Mouse (Mus musculus) spleen, adult 2 months (tissue): Measurements from ENCODE around the gene Gaa. TPM values are rescaled to one million over a fixed set of nuclear protein-coding genes. Genes with fewer than 3 reads are reported as not detected.

ENCODE experiments used
- DNase-seq, 2 experiments: peaks; one replicate each; pipeline versions ENCODE4 v3.0.0 to v3.0.0-alpha.2; 2012 to 2021; ENCODE audit warnings: low spot score in 2 of 2, low read depth in 1 of 2
- H3K27ac ChIP-seq: fragments of 200-500 bp; 2 replicates; pipeline ENCODE4 v1.5.1; 2012; ENCODE audit warnings: low read length, inconsistent platforms; ENCODE audit not compliant: insufficient read depth
- H3K27me3 ChIP-seq: fragments of 200-500 bp; 2 replicates; pipeline ENCODE4 v1.6.1; 2012; ENCODE audit warnings: mild to moderate bottlenecking, moderate library complexity, low read length, inconsistent platforms; ENCODE audit not compliant: control insufficient read depth, insufficient read depth
- H3K36me3 ChIP-seq: fragments of 200-500 bp; 2 replicates; pipeline ENCODE4 v1.6.1; 2012; ENCODE audit warnings: mild to moderate bottlenecking, low read length, inconsistent platforms; ENCODE audit not compliant: control insufficient read depth, insufficient read depth
- H3K4me1 ChIP-seq: fragments of 200-500 bp; 2 replicates; pipeline ENCODE4 v1.6.1; 2011; ENCODE audit warnings: inconsistent platforms; ENCODE audit not compliant: control insufficient read depth, insufficient read depth, insufficient read length
- H3K4me3 ChIP-seq: fragments of 200-500 bp; 2 replicates; pipeline ENCODE4 v1.5.1; 2011; ENCODE audit warnings: mild to moderate bottlenecking, inconsistent platforms; ENCODE audit not compliant: insufficient read depth, insufficient read length; ENCODE audit errors: extremely low read depth
- CTCF ChIP-seq: fragments of 200-500 bp; IDR thresholded peaks from 2 replicates; pipeline ENCODE4 v1.5.1; 2011; ENCODE audit warnings: mild to moderate bottlenecking, inconsistent platforms; ENCODE audit not compliant: insufficient read depth, insufficient read length, insufficient replicate concordance; ENCODE audit errors: extremely low read depth
- POLR2A ChIP-seq: fragments of 200-500 bp; IDR thresholded peaks from 2 replicates; pipeline ENCODE4 v1.6.1; 2011; ENCODE audit warnings: low read depth, low read length, inconsistent platforms
- WGBS: fragments of 180-500 bp; shearing (Covaris S2); methylation state at CpG from one replicate; pipeline ENCODE4 v1.1.7; 2018; 5-methylcytosine and 5-hydroxymethylcytosine counted together
- polyA plus RNA-seq: library from polyadenylated mRNA; depleted of rRNA; stranded (reverse); fragments of >200 nt; gene quantifications from 2 replicates; pipeline ENCODE4 v1.2.3, GENCODE M21; 2012; rRNA removed

The Gaa gene
- 68.2 and 81.1 TPM in 2 replicates for polyA plus RNA-seq

GRCm38 (mm10) chr11:119267768-119268556 is at the start of gene Gaa:
Gene Gaa, plus strand, starts transcription at chr11:119267887.
- peak within 1 kb of the TSS; percentile 11; the same call in 1 of the 2 replicates for H3K27ac ChIP-seq
- TF ChIP-seq POLR2A (no peak), CTCF (peak; percentile 95)

GRCm38 (mm10) chr11:119219816-119220465 is 47.7 kb upstream of the Gaa start:
- no peak for DNase-seq
- 79% methylated on average over 17 of the region's 17 CpGs for WGBS
- H3K4me3 ChIP-seq, result no peak overlapping the region
- no peaks in the 10 kb centered on the region for H3K27me3 ChIP-seq
- no peak overlapping the region for H3K27ac ChIP-seq
- no peaks in the 10 kb centered on the region for H3K36me3 ChIP-seq
- no peaks in the 10 kb centered on the region for H3K4me1 ChIP-seq
- no peak for TF ChIP-seq CTCF
- TF ChIP-seq POLR2A, result no peak

More at GRCm38 (mm10) chr11:119267768-119268556, at the start of gene Gaa:
- Histone ChIP-seq H3K4me1 (no peaks in the 10 kb centered on the region; the same call in 1 of the 2 replicates), H3K4me3 (peak within 1 kb of the TSS; percentile 82), H3K27me3 (no peaks in the 10 kb centered on the region), H3K36me3 (no peaks in the 10 kb centered on the region)
- WGBS, result 2% methylated on average over 52 of the region's 52 CpGs
- peak; percentile 90 to 94 for DNase-seq

- no peak for DNase-seq
- no peaks in the 10 kb centered on the region for H3K36me3 ChIP-seq
- H3K4me3 ChIP-seq, result no peak overlapping the region
- 0 out of 2 replicates have a peak, but pooled peaks cover 3% of the 10 kb centered on the region for H3K27me3 ChIP-seq
- H3K27ac ChIP-seq, result no peak overlapping the region
- TF ChIP-seq POLR2A (no peak), CTCF (no peak)
- no peaks in the 10 kb centered on the region for H3K4me1 ChIP-seq
- WGBS, result 81% methylated on average over 10 of the region's 11 CpGs
Observed at GRCm38 (mm10) chr11:119221812-119222510, 45.7 kb upstream of the Gaa start.

GRCm38 (mm10) chr11:119223124-119223890 is 44.4 kb upstream of the Gaa start:
- DNase-seq, result no peak
- peaks cover 6% of the 10 kb centered on the region for H3K27me3 ChIP-seq

GRCm38 (mm10) chr11:119224926-119225325 is 42.8 kb upstream of the Gaa start:
- no peak for DNase-seq
- Histone ChIP-seq H3K36me3 (no peaks in the 10 kb centered on the region), H3K4me3 (no peak overlapping the region), H3K27me3 (peaks cover 6% of the 10 kb centered on the region), H3K27ac (no peak overlapping the region), H3K4me1 (peaks cover 11% of the 10 kb centered on the region)
- 91% methylated on average over 6 of the region's 6 CpGs for WGBS
- no peak for TF ChIP-seq POLR2A
- no peak for TF ChIP-seq CTCF

More at GRCm38 (mm10) chr11:119223124-119223890, 44.4 kb upstream of the Gaa start:
- peaks cover 5% of the 10 kb centered on the region for H3K4me1 ChIP-seq
- no peak overlapping the region for H3K4me3 ChIP-seq
- no peaks in the 10 kb centered on the region for H3K36me3 ChIP-seq
- 83% methylated on average over 20 of the region's 20 CpGs for WGBS
- no peak overlapping the region for H3K27ac ChIP-seq
- TF ChIP-seq POLR2A, result no peak
- no peak for TF ChIP-seq CTCF

- peaks cover 6% of the 10 kb centered on the region for H3K27me3 ChIP-seq
Observed at GRCm38 (mm10) chr11:119225634-119226033, 42.1 kb upstream of the Gaa start.

More at GRCm38 (mm10) chr11:119225634-119226033, 42.1 kb upstream of the Gaa start:
- DNase-seq, result no peak
- Histone ChIP-seq H3K27ac (no peak overlapping the region), H3K4me1 (peaks cover 11% of the 10 kb centered on the region), H3K4me3 (no peak overlapping the region), H3K36me3 (no peaks in the 10 kb centered on the region)
- no peak for TF ChIP-seq POLR2A
- TF ChIP-seq CTCF, result no peak
- WGBS, result 82% methylated on average over 9 of the region's 9 CpGs
